Mouse (Mus musculus): ENCODE measurements at regions not wholly inside any gene's neighbourhood (a gene's known extent, or its start where the extent isn't known, plus 50 kb on each side); places are given as distances from the start of the nearest gene placed in this dataset.

DNA sequence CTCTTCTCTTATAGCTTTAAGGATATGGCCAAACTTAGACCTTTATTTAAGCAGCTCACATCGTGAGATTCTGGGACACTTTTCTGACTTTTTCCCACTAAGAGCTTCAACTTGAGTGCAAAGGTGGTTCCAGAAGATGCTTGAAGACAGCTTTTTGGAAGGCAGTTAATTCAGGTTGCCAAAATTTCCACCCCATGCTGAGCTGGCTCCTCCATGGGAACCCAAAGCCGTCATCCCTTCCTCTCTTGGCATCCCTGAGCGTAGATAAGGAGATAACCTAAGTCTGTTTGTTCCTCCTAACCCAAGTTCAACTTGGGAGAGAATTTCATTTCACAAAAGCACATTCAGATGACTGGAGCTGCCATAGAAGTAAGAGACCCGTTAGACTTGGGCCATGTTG lies 223.7 kb upstream of the Bmper start:
- WGBS, result 85% methylated on average over 4 of the region's 4 CpGs
- Histone ChIP-seq H3K36me3 (no peaks in the 10 kb centered on the region), H3K27ac (replicated peaks) (no peak overlapping the region), H3K9me3 (no peaks in the 10 kb centered on the region), H3K4me2 (replicated peaks) (no peak overlapping the region), H3K4me3 (no peak overlapping the region), H3K27me3 (no peaks in the 10 kb centered on the region), H3K9ac (replicated peaks) (no peak overlapping the region), H3K4me1 (peaks cover 6% of the 10 kb centered on the region; the same call in 1 of the 2 replicates)
- no peak for ATAC-seq (replicated peaks)

- H3K36me3 ChIP-seq, result no peaks in the 10 kb centered on the region
- 72% methylated on average over 3 of the region's 3 CpGs for WGBS
These were observed 222.7 kb upstream of the Bmper start for GRCm38 (mm10) chr9:23000200-23000599.

DNA sequence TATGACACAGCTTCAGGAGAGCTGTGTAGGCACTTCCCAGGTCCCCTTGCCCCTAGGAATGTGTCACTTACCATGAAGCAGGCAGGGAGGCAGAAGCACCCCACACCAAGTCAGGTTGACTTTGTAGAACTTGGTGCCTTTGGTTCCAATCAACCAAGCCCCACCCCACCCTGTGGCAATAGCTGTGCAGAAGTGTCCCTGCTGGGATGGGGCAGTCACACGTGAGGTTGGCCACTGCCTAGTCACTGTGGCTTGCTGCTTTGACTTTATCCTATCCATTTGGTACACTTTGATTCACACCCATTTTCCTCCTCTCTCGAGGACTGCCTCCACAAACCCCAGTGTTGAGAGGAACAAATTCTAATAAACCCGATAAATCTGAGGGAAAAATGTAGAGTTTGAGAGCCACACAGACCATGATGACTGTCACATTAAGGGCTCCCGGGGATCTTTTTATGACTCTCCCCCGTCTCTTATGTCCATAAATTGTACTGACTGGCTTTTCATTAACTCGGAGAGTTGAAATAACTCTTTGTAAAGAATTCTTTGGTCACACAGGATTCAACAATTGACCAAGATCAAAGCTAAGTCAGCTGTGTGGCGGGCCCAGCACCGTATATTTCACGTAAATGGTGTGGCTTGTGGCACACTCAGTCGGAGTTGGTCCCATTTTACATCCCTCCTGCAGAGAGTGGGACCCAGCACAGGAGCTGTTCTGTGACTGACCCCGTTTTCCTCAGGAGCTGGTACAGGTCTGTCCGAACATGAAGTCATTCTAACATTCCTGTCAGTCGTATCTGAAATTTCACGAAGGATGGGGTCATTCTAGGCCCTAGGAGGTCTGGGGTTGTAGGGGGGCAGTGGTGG lies 219.4 kb upstream of the Bmper start:
- Histone ChIP-seq H3K4me3 (no peak overlapping the region), H3K4me1 (peaks cover 6% of the 10 kb centered on the region; the same call in 1 of the 2 replicates), H3K36me3 (no peaks in the 10 kb centered on the region), H3K9me3 (no peaks in the 10 kb centered on the region), H3K4me2 (replicated peaks) (no peak overlapping the region), H3K27ac (replicated peaks) (no peak overlapping the region), H3K27me3 (peaks cover 7% of the 10 kb centered on the region; the same call in 1 of the 2 replicates), H3K9ac (replicated peaks) (no peak overlapping the region)
- no peak for ATAC-seq (replicated peaks)
- WGBS, result 78% methylated on average over 14 of the region's 14 CpGs

More at GRCm38 (mm10) chr9:23000200-23000599, 222.7 kb upstream of the Bmper start:
- Histone ChIP-seq H3K4me2 (replicated peaks) (no peak overlapping the region), H3K9me3 (no peaks in the 10 kb centered on the region), H3K4me3 (no peak overlapping the region), H3K27ac (replicated peaks) (peak overlapping the region; percentile 32), H3K4me1 (peaks cover 6% of the 10 kb centered on the region; the same call in 1 of the 2 replicates), H3K27me3 (no peaks in the 10 kb centered on the region), H3K9ac (replicated peaks) (no peak overlapping the region)
- peak; percentile 48 for ATAC-seq (replicated peaks)

- Histone ChIP-seq H3K9me3 (no peaks in the 10 kb centered on the region), H3K4me2 (replicated peaks) (no peak overlapping the region), H3K9ac (replicated peaks) (no peak overlapping the region), H3K27me3 (peaks cover 8% of the 10 kb centered on the region; the same call in 1 of the 2 replicates), H3K36me3 (no peaks in the 10 kb centered on the region), H3K4me1 (peaks cover 11% of the 10 kb centered on the region), H3K4me3 (no peak overlapping the region), H3K27ac (replicated peaks) (no peak overlapping the region)
- no peak for ATAC-seq (replicated peaks)
- WGBS, result 58% methylated on average over 7 of the region's 7 CpGs
These were observed 217.9 kb upstream of the Bmper start for GRCm38 (mm10) chr9:23005005-23005404.

GRCm38 (mm10) chr9:23009462-23010183 lies 213.3 kb upstream of the Bmper start:
- ATAC-seq (replicated peaks), result no peak
- H3K9ac ChIP-seq (replicated peaks), result no peak overlapping the region
- 10% methylated on average over 24 of the region's 24 CpGs for WGBS

GRCm38 (mm10) chr9:23011316-23011959 lies 211.4 kb upstream of the Bmper start:
- peak; percentile 86 for ATAC-seq (replicated peaks)
- peaks cover 23% of the 10 kb centered on the region for H3K4me1 ChIP-seq
- H3K27ac ChIP-seq (replicated peaks), result no peak overlapping the region
- no peak overlapping the region for H3K4me3 ChIP-seq
- no peak overlapping the region for H3K9ac ChIP-seq (replicated peaks)
- H3K4me2 ChIP-seq (replicated peaks), result no peak overlapping the region; the same call in 1 of the 2 replicates
- 3% methylated on average over 7 of the region's 7 CpGs for WGBS
- no peaks in the 10 kb centered on the region for H3K36me3 ChIP-seq
- peaks cover 8% of the 10 kb centered on the region; the same call in 1 of the 2 replicates for H3K27me3 ChIP-seq
- H3K9me3 ChIP-seq, result peaks cover 1% of the 10 kb centered on the region; the same call in 1 of the 2 replicates

More at GRCm38 (mm10) chr9:23009462-23010183, 213.3 kb upstream of the Bmper start:
- H3K4me1 ChIP-seq, result peaks cover 23% of the 10 kb centered on the region
- no peaks in the 10 kb centered on the region for H3K36me3 ChIP-seq
- H3K4me2 ChIP-seq (replicated peaks), result peak overlapping the region; percentile 34; the same call in 1 of the 2 replicates
- H3K4me3 ChIP-seq, result no peak overlapping the region
- H3K27ac ChIP-seq (replicated peaks), result no peak overlapping the region
- no peaks in the 10 kb centered on the region for H3K9me3 ChIP-seq
- H3K27me3 ChIP-seq, result peaks cover 11% of the 10 kb centered on the region; the same call in 1 of the 2 replicates

DNA sequence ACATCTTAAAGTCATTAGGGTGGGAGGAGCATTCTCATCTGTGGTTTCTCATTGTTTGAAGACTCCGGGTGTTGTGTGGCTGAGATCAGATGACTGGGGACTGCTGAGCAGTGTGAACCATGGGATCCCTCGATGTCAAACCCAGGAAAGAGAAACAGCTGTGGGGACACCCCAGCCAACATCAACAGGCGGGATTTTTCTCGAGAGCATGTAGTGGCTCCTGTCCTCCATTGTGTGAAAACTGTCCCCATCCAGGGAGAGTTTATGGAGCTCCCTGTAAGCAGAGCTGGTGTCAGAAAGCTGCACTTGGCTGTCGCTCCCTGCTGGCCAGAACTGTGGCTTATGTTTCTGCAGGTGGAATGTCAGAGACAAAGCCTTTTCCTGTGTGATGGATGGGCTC lies 210.7 kb upstream of the Bmper start:
- Histone ChIP-seq H3K4me1 (peaks cover 23% of the 10 kb centered on the region), H3K4me2 (replicated peaks) (no peak overlapping the region), H3K27me3 (peaks cover 8% of the 10 kb centered on the region; the same call in 1 of the 2 replicates), H3K36me3 (no peaks in the 10 kb centered on the region), H3K9me3 (peaks cover 3% of the 10 kb centered on the region; the same call in 1 of the 2 replicates), H3K4me3 (no peak overlapping the region), H3K27ac (replicated peaks) (no peak overlapping the region), H3K9ac (replicated peaks) (no peak overlapping the region)
- ATAC-seq (replicated peaks), result 0 out of 2 replicates have a peak, but pooled peaks have one; percentile 23
- 15% methylated on average over 5 of the region's 5 CpGs for WGBS

- Histone ChIP-seq H3K9me3 (peaks cover 3% of the 10 kb centered on the region; the same call in 1 of the 2 replicates), H3K27ac (replicated peaks) (no peak overlapping the region), H3K4me3 (no peak overlapping the region), H3K27me3 (no peaks in the 10 kb centered on the region), H3K36me3 (no peaks in the 10 kb centered on the region), H3K4me1 (peaks cover 7% of the 10 kb centered on the region), H3K4me2 (replicated peaks) (no peak overlapping the region), H3K9ac (replicated peaks) (no peak overlapping the region)
- ATAC-seq (replicated peaks), result no peak
- 98% methylated on average over 1 of the region's 1 CpGs for WGBS
These were observed 206.1 kb upstream of the Bmper start for GRCm38 (mm10) chr9:23016733-23017132.

GRCm38 (mm10) chr9:23024061-23024460 lies 198.8 kb upstream of the Bmper start:
- Histone ChIP-seq H3K9me3 (no peaks in the 10 kb centered on the region), H3K4me2 (replicated peaks) (no peak overlapping the region), H3K36me3 (no peaks in the 10 kb centered on the region), H3K4me1 (peaks cover 4% of the 10 kb centered on the region), H3K27ac (replicated peaks) (no peak overlapping the region), H3K4me3 (no peak overlapping the region), H3K9ac (replicated peaks) (no peak overlapping the region), H3K27me3 (no peaks in the 10 kb centered on the region)
- 94% methylated on average over 5 of the region's 5 CpGs for WGBS
- ATAC-seq (replicated peaks), result no peak

GRCm38 (mm10) chr9:23025247-23025646 lies 197.6 kb upstream of the Bmper start:
- no peak overlapping the region for H3K27ac ChIP-seq (replicated peaks)

DNA sequence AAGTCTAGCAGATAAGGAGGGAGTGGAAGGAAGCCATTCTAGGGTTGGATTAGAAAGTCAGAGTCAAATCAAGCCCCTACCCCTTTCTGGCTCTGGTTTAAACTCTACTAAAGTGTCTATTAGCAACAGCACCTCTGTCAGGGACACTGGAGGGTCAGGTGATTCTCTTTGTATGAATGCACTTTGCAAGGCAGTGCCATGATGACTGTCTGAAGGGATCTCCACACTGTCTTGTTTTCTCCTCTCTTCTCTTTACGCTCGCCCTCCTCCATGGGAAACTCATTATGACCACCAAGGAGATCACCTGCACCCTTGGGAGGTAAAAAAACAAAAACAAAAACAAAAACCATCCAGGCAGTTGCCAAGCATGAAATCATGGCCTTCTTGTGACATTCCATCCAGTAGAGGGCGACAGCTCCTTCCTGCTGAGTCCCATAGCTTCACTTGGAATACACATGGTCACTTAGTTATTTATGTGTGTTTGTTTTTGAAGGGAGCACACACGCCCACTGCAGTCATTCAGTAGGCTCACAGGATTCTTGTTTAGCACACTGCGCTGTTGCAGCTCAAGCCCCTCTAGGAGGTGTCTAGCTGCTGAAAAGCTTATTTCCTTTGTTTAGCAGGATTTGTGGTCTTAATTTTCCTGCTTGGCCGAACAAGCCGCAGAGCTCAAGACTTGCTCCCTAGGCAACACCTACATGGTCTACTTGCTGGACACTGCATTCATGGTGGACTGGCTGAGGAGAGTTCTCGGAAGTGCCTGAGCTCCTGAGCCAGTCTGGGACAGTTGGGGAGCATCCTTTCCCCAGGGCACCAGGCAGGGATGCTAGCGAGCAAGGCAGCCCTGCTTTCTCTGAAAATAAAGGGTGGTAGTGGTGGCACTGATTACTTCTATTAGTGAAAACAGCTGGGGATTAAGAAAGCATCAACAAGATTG lies 195.2 kb upstream of the Bmper start:
- no peak overlapping the region for H3K4me2 ChIP-seq (replicated peaks)
- H3K4me3 ChIP-seq, result no peak overlapping the region
- no peaks in the 10 kb centered on the region for H3K9me3 ChIP-seq
- peaks cover 4% of the 10 kb centered on the region for H3K4me1 ChIP-seq
- no peak overlapping the region for H3K27ac ChIP-seq (replicated peaks)
- no peaks in the 10 kb centered on the region for H3K27me3 ChIP-seq
- no peak overlapping the region for H3K9ac ChIP-seq (replicated peaks)
- H3K36me3 ChIP-seq, result no peaks in the 10 kb centered on the region
- WGBS, result 39% methylated on average over 9 of the region's 9 CpGs
- ATAC-seq (replicated peaks), result peak; percentile 68

More at GRCm38 (mm10) chr9:23025247-23025646, 197.6 kb upstream of the Bmper start:
- ATAC-seq (replicated peaks), result no peak
- Histone ChIP-seq H3K36me3 (no peaks in the 10 kb centered on the region), H3K9ac (replicated peaks) (no peak overlapping the region), H3K4me1 (peaks cover 4% of the 10 kb centered on the region), H3K27me3 (no peaks in the 10 kb centered on the region), H3K9me3 (no peaks in the 10 kb centered on the region), H3K4me3 (no peak overlapping the region), H3K4me2 (replicated peaks) (no peak overlapping the region)
- WGBS, result 95% methylated on average over 8 of the region's 8 CpGs

Measured in forebrain, embryonic 15.5 days (tissue).